Mouse (Mus musculus) kidney, adult 9 months (tissue): Measurements from ENCODE around the gene Fut2.

Experiments used
- DNase-seq: peaks from one replicate; pipeline ENCODE4 v3.0.0; 2022

Fut2 gene

DNA sequence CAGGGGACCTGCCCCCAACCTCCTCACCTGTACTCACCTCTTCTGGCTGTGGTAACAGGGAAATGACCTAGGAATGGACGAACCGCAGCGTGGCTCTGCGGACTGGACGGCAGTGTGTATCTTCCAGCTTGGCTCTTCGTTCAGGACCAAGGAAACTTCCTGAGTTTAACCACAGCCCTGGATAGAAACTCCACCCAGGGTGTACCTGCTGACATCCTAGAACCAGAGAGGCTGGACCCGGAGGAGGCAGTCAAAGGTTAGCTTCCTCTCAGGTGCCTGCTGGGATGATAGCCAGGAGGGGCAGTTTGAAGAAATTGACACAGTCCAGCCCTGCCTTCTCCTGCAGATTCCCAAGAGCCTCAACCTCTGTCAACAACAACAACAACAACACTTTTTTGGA, at the start of gene Fut2:
TSS of gene Fut2 (minus strand) at position 234 of the 400 bp plus-strand sequence.
- no peak for DNase-seq

DNA sequence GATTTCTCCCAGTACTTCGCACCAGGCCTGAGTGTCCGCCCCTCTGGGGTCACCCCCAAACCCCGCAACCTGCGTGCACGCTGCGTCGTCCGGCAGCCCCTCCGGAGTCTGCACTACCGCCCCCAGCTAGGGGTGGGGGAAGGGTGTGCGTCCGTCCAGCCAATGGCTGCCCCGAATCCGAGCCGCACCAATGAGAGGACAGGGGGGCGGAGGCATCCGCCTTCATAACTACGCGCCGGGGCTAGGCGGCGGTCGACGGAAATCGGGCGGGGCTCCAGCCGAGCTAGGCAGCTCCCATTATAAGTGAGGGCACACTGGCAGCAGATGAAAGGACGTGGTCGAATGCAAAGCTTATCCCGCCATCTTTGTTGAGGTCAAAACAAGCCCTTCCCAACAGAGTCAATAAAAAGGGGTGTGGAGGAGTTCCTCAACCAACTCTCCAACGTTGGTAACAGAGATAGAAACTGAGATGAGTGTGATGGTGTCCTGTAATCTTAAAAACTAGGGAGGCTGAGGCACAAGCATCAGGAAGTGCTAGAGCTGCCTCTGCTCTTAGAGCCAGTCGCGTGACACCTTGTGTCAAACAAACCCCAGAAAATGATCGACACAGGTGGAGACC, 49.0 kb upstream of the Fut2 start, which contains the start of gene Rpl18:
TSS of gene Rpl18 (plus strand) at position 368 of the 619 bp plus-strand sequence.
- peak; percentile 99 for DNase-seq

DNA sequence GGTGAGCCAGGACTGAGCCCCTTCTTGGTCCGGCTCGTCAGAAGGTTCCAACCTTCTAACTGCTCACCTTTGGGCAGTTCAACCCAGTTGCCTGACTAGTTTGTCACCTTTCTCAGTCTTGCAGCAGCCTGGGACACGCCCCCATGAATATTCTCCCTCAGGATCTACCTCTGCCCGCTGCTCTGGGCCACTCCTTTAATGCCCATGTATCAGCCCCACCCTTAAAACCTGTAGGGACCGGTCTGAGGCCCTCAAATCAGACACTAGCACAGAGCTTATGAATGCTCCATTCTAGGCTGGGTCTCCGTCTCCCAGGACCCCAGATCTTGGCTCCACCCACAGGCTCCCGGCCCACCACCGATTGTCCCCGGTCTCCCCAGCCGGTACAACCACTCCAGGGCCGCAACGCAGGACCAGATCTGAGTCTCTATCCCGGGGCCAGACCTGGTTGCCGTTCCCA, 48.5 kb upstream of the Fut2 start:
- peak; percentile 79 for DNase-seq

DNA sequence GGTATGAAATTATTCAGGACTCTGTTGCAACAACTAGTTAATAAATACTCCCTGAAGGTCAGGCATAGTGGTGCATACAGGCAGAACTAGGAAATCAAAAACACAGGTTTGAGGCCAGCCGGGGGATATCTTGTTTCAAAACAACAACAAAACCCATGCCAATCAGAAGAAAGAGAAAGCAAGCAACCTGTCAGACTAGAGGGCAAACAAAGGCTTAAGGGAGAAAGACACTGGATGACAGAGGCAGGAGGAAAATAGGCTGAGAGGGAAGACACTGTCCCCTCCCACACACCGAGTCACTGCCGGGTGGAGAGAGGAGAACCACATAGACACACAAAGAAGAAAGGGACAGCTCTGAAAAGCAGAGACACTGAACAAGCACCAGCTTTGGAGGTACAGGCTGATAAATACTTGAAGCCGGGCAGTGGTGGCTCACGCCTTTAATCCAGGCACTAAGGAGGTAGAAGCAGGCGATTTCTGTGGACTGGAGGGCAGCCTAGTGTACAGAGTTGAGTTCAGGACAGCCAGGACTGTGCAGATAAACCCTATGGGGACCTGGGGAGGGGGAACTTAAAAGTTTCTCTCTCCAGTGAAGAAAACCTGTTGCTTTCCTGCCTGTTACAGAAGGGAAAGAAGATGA, 47.8 kb upstream of the Fut2 start:
- peak; percentile 55 for DNase-seq

DNA sequence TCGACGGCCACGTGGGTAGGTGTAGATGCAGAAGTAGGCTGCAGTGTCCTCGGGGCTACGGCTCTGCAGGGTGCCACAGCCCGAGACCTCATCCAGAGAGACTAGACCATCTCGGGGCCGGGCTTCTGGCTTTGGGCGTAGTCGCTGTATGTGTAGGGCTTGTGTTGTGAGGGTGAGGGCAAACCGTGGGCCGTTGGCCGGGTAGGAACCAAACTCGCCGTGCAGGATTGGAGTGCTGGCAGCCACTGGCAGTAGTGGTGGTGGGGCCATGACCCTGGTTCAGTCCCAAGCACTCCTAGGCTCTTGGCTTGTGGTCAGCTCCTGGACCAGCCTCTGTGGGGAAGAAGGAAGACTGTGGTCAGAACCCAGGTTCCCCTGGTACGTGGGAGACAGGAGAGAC, 47.2 kb upstream of the Fut2 start:
- DNase-seq: peak; percentile 54

DNA sequence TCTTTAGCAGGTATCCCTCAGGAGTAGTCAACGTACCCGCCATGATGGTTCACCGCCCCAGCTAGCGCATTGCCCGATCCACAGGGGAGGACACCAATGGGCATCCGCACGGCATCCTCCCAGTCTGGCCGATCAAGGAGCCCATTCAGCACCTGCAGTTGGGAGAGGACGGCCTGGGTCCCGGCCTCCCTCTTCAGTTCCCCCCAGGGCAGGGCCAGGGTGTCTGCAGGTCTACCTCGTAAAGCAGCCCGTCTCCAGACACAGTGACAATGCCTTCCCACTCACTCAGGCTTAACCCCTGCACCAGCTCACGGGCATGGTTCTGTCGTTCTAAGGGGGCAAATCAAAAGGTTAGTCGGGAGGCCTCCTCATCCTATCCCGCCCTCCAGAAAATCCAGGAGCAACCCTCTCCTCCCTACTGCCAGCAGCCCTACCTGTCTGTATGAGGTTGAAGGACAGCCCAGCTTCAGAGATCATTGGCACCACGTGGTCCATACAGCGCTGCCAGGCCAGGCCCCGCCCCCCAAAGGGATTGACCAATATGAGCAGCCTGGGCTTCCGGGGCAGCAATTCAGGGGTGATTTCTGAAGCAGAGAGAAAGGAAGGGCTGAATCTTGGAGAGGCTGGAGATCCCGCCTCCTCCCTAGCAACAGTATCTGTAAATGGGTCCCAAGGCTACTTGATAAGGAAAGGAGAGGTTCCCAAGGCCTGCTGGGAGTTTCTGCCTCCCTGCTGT, 46.0 kb upstream of the Fut2 start:
- DNase-seq: peak; percentile 97

DNA sequence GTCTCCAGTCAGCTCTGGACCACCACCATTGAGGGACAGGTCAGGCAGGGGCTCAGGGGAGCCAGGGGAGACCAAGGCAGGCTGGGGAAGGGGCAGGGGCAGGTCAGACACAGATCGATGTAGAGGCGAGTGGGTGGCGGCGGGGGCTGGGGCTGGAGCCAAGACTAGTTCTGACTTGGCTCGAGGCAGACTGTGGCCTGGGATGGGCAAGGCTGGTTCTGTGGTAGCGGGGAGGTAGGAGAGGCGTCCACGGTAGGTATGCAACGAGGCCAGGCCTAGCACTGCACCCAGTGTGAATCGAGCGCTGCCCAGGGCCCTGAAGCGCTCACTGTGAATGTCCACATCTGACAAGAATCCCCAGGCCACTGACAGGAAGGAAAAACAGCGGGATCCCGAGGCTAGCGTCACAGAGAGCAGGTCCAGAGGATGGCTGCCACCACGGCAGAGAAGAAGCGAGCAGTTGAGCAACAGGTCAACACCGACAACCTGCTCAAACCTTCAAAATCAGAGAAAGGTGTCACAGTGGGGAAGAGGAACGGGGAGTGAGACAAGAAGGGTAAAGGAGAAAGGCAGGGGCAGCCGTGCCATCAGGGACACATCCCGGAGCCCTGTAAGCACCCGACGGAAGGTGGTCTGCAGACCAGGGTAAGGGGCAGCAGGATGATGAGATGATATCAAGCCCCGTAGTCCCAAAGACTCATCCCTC, 45.3 kb upstream of the Fut2 start:
- DNase-seq: peak; percentile 66

DNA sequence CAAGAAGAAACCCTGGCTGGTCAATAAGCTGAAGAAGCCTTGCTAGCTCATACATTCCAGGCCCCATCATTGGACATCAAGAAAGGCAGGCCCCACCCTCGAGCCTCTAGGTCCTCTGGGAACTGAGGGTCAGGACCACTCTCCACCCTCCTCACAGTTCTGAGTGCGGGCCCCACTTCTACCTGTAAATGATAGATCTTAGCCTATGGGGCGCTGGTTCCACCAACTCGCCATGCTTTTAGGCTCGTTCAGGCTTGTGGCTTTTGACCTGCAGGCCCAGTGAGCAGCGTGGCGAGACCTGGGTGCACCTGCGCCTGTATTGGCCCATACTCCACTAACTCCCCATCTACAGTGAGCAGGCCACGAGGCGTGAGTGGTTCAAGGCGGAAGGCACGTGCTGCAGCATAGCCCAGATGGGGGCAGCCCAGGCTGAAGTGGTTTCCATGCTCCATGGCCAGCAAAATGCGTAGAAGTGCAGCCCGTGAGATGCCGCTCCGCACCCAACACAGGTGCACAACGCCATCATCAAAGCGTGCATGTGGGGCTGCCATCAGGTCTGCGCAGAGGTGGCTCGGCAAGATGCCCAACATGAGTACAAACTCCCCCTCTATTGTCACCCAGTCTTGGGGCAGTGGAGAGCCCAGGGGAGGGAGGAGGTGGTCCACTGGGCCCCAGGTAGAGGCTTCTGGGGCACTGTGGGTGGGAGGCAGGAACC, 44.4 kb upstream of the Fut2 start:
- DNase-seq: peak; percentile 68

DNA sequence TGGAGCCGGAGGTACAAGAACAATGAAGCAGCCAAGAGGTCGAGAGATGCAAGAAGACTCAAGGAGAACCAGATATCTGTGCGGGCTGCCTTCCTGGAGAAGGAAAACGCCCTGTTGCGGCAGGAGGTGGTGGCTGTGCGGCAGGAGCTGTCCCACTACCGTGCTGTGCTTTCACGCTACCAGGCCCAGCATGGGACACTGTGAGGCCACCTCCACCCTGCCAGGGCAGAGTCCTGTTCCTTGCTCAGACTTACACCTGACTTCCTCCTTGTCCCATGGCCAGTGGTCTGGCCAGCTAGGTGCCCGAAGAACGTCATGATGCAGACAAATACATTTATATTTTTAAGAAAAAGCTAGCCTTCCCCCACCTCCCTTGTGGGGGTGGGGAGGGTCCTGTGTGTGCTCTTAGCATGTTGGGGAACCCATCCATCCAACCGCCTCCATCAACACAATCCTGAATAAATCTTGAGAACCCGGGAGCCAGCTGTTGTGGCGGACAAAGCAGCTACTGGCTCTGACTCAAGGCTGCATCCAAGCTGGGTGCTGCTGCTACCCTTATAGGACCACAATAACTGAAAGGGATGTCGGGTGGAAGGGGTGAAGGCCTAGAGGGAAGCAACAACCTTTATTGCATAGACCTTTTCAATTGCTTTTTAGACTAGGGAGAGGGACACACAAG, 43.6 kb upstream of the Fut2 start:
- peak; percentile 52 for DNase-seq

DNA sequence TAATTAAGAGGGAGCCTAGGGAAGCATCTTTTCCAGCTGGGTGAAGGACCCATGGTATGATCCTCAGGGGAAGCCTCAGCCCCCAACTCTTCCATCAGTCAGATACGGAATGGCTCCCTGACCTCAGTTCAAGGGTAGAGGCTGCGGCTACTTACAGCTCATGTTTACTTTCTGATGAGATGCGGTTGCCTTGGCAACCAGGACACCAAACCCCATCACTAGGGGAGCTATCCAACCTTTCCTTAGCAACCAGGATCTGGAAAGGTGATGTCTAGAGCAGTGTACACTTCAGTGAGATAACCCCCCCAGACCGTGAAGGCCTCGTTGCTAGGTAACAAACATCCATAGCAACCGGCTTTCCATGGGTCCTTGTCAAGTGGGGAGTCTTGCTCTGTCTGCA, 42.8 kb upstream of the Fut2 start:
- DNase-seq: peak; percentile 51

DNA sequence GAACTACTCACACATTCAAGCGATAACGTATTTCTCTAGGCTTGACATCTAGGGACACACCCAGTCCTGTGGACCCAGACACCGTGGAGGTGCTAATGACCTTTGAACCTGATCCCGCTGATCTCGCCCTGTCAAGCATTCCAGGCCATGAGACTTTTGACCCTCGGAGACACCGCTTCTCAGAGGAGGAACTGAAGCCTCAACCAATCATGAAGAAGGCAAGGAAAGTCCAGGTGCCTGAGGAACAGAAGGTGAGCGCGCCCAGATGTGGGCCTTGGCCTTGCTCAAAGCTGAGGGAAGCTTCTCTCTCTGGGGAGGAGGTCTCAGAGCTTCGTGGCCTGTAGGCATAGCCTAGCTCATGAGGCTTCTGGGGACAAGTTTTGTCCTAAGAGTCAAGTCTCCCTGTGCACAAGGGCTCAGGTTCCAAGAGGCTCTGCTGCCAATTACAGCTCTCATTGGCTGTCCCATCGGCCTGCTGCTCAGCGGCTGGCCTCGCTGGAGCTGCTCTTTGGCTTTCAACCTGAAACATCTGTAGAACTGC, 42.1 kb upstream of the Fut2 start:
- peak; percentile 94 for DNase-seq

DNA sequence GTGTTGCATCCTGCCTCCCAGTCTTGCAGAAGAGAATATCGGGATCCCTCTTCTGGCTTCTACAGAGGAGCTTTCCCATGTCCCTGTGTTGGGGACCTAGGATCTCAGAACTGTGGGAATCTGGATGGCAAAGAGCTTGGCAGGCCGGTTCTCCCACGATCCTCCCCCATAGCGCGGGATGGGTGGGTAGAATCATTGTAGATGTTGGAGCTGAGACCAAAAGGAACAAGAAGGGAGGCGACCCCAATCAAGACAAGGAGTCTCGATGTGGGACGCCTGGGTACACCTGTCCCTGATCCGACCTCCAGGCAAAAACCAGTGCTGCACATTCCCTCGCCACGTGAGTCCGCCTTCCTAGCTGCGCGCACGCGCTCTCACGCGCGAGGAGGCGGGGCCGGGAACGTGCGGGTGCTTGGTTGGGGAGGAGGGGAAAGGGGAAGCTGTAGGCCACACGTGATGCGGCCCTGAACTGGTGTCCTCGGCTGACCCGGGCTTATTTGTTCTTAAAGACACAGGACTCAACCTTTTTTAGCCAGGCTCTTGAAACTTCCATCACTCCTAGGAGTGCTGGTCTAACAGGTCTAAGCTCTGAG, 41.3 kb upstream of the Fut2 start:
- DNase-seq: peak; percentile 100

DNA sequence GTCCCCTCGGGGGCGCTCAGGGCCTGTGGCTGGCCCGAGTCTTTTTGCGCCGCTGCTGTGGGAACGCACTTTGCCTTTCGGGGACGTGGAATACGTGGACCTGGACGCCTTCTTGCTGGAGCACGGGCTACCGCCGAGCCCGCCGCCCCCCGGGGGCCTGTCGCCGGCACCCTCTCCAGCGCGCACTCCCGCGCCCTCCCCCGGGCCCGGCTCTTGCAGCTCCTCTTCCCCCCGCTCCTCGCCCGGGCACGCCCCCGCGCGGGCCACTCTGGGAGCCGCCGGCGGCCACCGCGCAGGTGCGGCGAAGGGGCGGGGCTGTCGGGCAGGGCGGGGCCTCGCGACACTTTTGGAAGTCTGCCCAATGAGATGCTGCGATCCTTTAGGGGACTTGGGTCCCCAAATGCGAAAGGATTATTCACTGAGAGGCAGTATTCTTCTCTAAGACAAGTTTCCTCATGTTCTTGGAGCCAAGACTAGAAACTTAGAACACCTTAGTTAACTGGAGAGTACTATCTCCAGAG, 40.6 kb upstream of the Fut2 start:
- peak; percentile 93 for DNase-seq

DNA sequence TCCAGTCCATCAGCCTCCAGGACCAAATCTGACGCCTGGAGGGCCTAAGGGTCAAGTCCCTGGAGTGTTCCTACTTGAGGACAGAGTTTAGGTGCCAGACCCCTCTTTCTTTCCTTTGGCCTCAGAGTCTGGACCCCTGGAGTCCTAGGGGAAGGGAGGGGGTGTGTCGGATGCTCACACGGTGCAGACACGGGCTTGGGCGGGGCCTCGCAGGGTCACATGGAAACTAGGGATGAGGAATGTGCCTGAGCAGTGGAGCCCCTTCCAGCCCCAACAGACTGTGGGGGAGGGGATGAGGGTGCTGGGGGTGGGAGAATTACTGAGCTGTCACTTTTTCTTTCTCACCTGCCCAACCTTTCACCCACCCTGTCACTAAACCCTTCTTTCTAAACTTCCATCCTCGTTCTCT, 39.7 kb upstream of the Fut2 start:
- peak; percentile 98 for DNase-seq

DNA sequence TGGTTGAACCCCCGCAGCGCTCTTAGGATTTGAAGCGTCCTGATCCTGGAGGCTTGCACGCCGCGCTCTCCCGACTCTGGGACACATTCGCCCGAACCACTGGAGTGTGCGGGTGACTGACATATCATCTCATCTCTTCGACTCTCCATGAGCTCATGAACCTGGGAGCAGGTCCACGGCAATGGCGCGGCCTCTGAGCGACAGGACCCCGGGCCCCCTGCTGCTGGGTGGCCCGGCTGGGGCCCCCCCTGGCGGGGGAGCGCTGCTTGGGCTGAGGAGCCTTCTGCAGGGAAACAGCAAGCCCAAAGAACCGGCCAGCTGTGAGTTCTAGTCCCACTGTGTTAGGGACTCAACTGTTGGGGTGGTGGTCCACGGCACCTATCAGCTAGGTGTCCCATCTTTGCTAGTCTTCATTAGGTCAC, 39.3 kb upstream of the Fut2 start:
- DNase-seq: no peak

DNA sequence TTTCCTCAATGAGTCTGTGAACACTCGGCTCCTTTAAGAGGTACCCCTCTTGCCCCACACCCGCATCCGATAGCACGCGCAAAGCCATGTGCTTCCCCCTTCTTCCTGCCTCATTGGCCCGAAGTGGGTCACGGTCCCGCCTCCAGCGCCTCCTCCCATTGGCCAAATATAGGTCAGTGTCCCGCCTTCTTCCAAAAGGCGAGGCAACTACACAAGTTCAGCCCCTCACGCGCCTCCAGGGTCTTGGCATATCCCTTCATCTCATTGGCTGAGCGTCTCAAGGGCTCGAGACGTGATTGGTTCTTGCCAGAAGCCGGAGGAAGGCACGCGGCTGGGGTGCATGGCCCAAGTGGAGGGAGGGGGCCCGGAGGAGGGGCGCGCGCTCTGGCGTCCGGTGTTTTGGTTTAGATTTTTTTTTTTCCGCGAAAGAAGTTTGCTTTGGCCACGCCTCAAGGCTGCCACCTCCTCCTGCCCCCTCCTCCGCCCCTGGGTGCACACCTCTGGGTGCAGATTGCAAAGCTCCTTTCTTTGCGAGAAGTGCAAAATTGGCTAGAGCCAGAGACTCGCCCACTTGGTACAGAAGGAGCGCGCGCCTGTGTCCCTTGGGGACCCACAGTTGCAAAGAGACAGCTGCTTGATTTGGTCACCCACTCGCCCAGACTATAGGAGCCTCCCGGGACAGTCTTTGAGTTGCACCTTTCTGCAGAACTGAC, 38.7 kb upstream of the Fut2 start, which contains the start of gene Dbp:
TSS of gene Dbp (plus strand) at position 359 of the 713 bp plus-strand sequence.
- DNase-seq: peak; percentile 100

DNA sequence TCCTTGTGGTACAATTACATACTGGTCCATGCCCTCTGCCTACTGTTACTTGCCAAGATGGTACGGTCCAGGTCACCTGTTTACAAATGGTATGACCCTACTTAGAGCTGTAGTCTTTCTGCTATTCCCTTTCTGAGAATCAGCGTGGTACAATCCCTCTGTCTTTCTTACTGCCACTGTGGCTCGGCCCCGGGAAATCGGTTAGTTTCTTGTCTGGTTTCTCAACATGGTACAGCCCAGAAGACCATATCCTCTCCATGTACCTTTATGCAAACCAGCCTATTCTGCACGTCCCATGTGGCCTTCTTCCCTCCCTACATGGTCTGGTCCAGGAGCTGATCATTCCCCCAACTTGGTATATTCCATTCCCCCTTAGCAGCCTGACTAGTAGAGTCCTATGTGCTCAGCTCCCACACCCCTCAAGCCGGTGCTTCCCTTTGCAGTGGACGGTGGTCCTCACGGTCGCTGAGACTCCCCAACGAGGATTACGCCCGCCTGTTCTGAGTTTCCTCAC, 37.9 kb upstream of the Fut2 start:
- peak; percentile 95 for DNase-seq

DNA sequence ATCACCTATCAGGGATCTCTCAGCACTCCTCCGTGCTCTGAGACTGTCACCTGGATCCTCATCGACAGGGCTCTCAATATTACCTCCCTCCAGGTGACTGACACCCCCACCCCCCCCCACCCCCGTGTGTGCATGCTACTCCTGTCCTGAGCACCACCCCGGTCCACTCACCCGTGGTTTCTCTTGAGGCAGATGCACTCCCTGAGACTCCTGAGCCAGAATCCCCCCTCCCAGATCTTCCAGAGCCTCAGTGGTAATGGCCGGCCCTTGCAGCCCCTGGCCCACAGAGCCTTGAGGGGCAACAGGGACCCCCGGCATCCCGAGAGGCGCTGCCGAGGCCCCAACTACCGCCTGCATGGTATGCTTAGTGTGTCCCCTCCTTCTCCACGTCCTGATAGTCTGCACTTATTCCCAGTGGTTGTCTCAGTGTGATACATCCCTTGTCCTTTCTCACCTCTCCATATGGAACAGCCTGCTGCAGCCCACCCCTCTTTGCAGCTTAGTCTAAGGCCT, 37.4 kb upstream of the Fut2 start:
- no peak for DNase-seq

DNA sequence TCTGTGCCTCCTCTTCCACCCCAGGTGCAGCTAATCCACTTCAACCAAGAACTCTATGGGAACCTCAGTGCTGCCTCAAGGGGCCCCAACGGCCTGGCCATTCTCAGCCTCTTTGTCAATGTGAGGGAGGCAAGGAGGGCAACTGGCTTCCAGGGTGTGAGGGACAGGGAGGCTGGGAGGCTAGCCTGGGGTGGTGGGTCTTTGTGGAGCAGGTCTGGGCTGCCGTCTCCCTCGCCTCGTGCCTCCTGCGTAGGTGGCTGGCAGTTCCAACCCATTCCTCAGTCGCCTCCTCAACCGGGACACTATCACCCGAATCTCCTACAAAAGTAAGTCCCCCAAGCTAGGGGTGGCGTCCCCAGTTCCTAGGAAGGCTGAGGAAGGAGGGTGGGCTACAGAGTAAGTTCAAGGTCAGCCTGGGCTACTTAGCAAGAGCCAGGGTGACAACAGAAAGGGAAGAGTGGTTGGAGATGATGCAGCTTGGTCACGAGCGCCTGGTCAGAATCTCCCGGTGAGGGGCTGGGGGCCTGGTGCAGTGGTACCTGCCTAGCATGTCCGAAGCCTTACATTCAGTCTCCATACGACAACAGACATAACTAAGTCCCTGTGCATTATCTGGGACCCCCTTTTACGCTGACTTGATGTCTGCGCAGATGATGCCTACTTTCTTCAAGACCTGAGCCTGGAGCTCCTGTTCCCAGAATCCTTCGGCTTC, 36.8 kb upstream of the Fut2 start:
- DNase-seq: peak; percentile 45
